Mouse (Mus musculus) stomach, embryonic 15.5 days (tissue): ENCODE data around the gene 2210016L21Rik. TPM values are rescaled to one million over a fixed set of nuclear protein-coding genes. Genes with fewer than 3 reads are reported as not detected.
"Not testable (repeated sequence)": the region's sequence is repeated elsewhere in the genome, so short reads cannot be mapped to it uniquely, and the experiment has no call there.

Source experiments
- ATAC-seq: fragments of 200-750 bp; cut with Nextera tagmentation; 2 replicates; pipeline ENCODE4 v1.8.0; 2017; ENCODE audit warnings: low read depth, moderate number of reproducible peaks, moderate TSS enrichment; ENCODE audit not compliant: insufficient read depth, low FRiP score
- H3K27ac ChIP-seq: fragments of 300-500 bp; sonication (generic); 2 replicates; pipeline ENCODE4 v1.5.1; 2015; ENCODE audit warnings: mild to moderate bottlenecking, inconsistent platforms
- H3K27me3 ChIP-seq: fragments of 300-500 bp; sonication (generic); replicated peaks from 2 replicates; pipeline ENCODE4 v1.6.1; 2015; ENCODE audit warnings: inconsistent platforms
- H3K36me3 ChIP-seq: fragments of 300-500 bp; sonication (generic); 2 replicates; pipeline ENCODE4 v1.6.1; 2015; ENCODE audit warnings: inconsistent platforms
- H3K4me1 ChIP-seq: fragments of 300-500 bp; sonication (generic); 2 replicates; pipeline ENCODE4 v1.6.1; 2015; ENCODE audit warnings: inconsistent platforms
- H3K4me2 ChIP-seq: fragments of 300-500 bp; sonication (generic); 2 replicates; pipeline ENCODE4 v1.6.1; 2015; ENCODE audit warnings: mild to moderate bottlenecking, inconsistent platforms
- H3K4me3 ChIP-seq: fragments of 300-500 bp; sonication (generic); replicated peaks from 2 replicates; pipeline ENCODE4 v1.5.1; 2015; ENCODE audit warnings: inconsistent platforms
- H3K9ac ChIP-seq: fragments of 300-500 bp; sonication (generic); 2 replicates; pipeline ENCODE4 v1.6.1; 2015; ENCODE audit warnings: inconsistent platforms
- H3K9me3 ChIP-seq: fragments of 300-500 bp; sonication (generic); 2 replicates; pipeline ENCODE4 v1.6.1; 2016; ENCODE audit warnings: inconsistent platforms
- WGBS: fragments of 180-500 bp; shearing (Covaris S2); methylation state at CpG from one replicate; pipeline ENCODE4 v1.1.7; 2015; 5-methylcytosine and 5-hydroxymethylcytosine counted together
- polyA plus RNA-seq: library from polyadenylated mRNA; unstranded; fragments of >200 nt; fragmentation: Nextera tagmentation; extraction: Ambion mirVana; gene quantifications from 2 replicates; pipeline ENCODE4 v1.2.1, GENCODE M21; 2015

The 2210016L21Rik gene
- polyA plus RNA-seq, result 52.4 and 57.4 TPM in 2 replicates

DNA sequence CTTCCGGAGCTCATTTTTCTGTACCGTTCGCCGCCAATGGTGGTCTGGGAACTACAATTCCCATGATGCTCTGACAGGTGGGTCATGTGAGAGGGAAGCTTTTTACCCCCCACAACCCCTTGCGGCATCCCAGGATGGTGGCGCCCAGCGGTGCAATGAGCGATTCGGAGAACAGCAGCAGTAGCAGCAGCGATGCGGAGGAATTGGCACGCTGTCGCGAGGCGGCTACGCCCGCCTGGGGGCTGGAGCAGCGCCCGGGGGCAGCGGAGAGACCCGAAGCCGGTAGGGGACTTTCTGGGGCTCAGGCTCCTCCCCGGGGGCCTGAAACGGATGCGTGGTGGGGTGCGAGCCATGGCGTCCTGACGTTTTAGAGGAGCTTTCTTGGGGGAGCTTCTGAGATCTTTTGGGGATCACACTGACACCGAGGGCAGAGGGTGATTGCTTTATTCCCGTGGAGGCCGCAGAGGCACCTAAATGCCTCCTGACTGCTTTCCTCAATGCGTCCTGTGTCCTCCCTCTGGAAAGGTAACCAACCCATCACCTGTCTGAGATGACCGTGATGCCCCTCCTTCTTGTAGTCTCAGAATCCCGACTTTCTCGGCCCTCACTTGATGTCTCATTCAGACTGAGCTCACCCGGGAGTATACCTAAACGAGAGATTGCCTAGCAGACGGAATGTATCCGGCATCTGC lies at the start of gene 2210016L21Rik:
TSS of gene 2210016L21Rik (plus strand) at position 85 of the 692 bp plus-strand sequence.
- Histone ChIP-seq H3K36me3 (peaks cover 16% of the 10 kb centered on the region), H3K27me3 (no peaks in the 10 kb centered on the region), H3K9me3 (no peaks in the 10 kb centered on the region), H3K9ac (peak within 1 kb of the TSS; percentile 94), H3K4me1 (no peaks in the 10 kb centered on the region), H3K4me2 (peak within 1 kb of the TSS; percentile 73), H3K27ac (peak within 1 kb of the TSS; percentile 89), H3K4me3 (peak within 1 kb of the TSS; percentile 98)
- ATAC-seq, result peak; percentile 92
- WGBS, result under 1% methylated on average over 39 of the region's 39 CpGs

DNA sequence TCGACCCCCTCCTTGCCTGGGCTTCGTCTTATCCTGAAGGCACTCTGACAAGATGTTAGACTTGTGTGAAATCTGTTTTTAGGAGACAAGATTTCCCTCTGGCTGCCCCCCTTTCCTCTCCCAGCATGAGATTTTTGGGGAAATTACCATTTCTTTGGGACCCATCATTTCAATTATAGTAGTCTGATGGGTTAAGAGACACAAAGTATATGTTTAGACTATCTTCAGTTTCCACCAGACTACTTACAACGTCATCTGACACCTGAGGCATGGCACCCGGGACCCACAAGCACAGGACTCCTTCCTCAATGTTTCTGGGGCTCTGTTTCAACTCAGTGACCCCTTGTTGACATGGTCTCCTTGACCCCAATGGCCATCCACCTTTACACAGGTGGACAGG lies 46.4 kb upstream of the 2210016L21Rik start:
- H3K27me3 ChIP-seq, result no peaks in the 10 kb centered on the region
- no peaks in the 10 kb centered on the region for H3K9me3 ChIP-seq
- WGBS, result 84% methylated on average over 4 of the region's 4 CpGs

DNA sequence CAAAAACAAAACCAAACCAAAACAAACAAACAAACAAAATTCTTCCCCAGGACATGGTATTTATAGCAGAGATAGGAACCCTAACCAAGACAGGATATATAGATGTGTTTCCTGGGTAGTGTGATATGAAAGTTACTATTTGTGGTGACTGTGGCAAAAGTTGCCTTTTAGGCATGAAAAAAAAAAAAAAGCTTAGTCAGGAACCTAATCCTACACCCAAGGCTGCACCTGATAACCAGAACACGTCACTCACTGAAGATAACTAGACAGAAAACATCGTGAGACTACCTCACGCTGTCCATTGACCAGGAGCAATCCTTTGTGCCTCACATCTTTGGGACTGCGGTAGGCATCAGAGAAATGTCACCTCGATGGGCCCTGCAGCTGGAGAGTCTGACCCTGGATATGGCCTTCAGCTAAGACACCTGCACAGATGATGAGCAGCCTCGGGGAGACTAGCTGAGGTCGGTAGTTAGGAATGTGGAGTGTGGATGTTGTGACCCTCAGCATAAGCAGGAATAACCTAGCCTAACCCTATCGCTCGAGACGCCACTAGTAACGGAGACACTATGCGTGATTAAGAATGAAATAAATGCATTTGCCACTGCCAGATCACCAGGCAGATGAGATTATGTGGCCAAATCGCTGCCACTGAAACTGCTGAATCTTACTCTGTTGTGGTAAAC lies 45.1 kb upstream of the 2210016L21Rik start, which contains the start of gene Oasl2:
TSS of gene Oasl2 (plus strand) at position 249 of the 686 bp plus-strand sequence.
- peak within 1 kb of the TSS; percentile 21 for H3K4me3 ChIP-seq
- no peaks in the 10 kb centered on the region for H3K9me3 ChIP-seq
- H3K4me1 ChIP-seq, result no peaks in the 10 kb centered on the region
- H3K27ac ChIP-seq, result 0 out of 2 replicates have a peak within 1 kb of the TSS, but pooled peaks have one; percentile 1
- H3K36me3 ChIP-seq, result no peaks in the 10 kb centered on the region
- 55% methylated on average over 13 of the region's 13 CpGs for WGBS
- H3K4me2 ChIP-seq, result peak within 1 kb of the TSS; percentile 40
- no peak for ATAC-seq
- H3K27me3 ChIP-seq, result no peaks in the 10 kb centered on the region
- no peak within 1 kb of the TSS for H3K9ac ChIP-seq

More for the DNA sequence above, 46.4 kb upstream of the 2210016L21Rik start:
- Histone ChIP-seq H3K4me3 (no peak overlapping the region), H3K4me2 (no peak overlapping the region), H3K4me1 (no peaks in the 10 kb centered on the region), H3K27ac (no peak overlapping the region), H3K36me3 (no peaks in the 10 kb centered on the region), H3K9ac (no peak overlapping the region)
- ATAC-seq, result no peak

DNA sequence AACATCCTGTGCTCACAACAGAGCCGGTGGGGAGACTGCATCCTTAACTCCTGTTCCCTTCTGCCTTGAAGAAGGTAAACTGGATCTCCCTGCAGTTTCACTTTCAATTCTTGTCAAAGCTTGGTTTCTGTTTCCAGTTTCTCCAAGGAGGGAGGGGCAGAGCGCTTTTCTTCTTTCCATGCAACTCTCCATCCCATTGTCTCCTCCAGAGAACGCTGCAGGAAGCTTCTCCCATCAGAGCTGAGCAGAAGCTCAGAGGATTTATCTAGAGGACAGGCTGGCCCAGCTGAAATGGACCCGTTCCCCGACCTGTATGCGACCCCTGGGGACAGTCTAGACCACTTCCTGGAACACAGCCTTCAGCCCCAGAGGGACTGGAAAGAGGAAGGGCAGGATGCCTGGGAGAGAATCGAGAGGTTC lies 44.6 kb upstream of the 2210016L21Rik start:
- no peak; the same call in 1 of the 2 replicates for ATAC-seq
- H3K4me3 ChIP-seq, result peak overlapping the region; percentile 21
- no peaks in the 10 kb centered on the region for H3K4me1 ChIP-seq
- H3K27ac ChIP-seq, result 0 out of 2 replicates have a peak overlapping the region, but pooled peaks have one; percentile 1
- no peaks in the 10 kb centered on the region for H3K36me3 ChIP-seq
- H3K9me3 ChIP-seq, result no peaks in the 10 kb centered on the region
- peak overlapping the region; percentile 40 for H3K4me2 ChIP-seq
- WGBS, result 12% methylated on average over 7 of the region's 7 CpGs
- H3K27me3 ChIP-seq, result no peaks in the 10 kb centered on the region
- no peak overlapping the region for H3K9ac ChIP-seq

DNA sequence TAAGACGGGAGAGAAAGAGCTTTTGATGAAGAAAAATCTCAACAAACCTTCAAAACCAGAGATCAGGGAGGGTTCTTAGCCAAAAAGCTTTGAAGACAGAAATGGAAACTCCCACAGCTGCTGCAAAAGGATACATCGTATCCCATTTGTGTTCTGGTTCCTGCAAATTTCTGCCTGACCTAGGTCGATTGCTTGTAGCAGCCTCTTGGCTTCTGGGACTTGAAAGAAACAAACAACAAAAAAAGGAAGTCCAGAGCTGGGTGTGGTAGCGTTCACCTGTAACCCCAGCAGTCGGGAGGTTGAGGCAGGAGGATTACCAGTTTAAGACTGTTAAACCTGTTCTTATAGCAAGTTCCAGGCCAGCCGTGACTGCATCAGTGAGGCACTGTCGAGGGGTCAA lies 43.1 kb upstream of the 2210016L21Rik start:
- Histone ChIP-seq H3K27me3 (no peaks in the 10 kb centered on the region), H3K9me3 (no peaks in the 10 kb centered on the region), H3K9ac (no peak overlapping the region), H3K4me1 (no peaks in the 10 kb centered on the region), H3K4me3 (no peak overlapping the region), H3K4me2 (no peak overlapping the region), H3K27ac (no peak overlapping the region), H3K36me3 (no peaks in the 10 kb centered on the region)
- no peak for ATAC-seq
- WGBS, result 63% methylated on average over 7 of the region's 7 CpGs

DNA sequence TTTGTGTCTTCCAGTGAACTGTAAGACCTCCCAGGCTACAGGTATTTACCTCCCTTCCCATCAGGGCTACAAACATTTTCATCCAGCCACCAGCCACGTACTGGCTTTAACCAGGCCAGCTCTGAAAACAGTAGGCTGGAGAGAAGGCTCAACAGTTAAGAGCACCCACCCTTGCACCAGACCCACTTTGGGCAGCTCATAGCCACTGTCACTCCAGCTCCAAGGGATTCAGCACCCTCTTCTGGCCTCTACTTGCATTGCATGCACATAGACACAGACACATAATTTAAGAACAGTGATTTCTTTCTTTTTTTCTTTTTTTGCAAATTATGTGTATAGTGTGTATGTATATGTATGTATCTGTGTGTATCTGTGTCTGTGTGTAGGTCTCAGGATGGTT lies 39.5 kb upstream of the 2210016L21Rik start:
- Histone ChIP-seq H3K36me3 (no peaks in the 10 kb centered on the region), H3K4me3 (no peak overlapping the region), H3K27ac (no peak overlapping the region), H3K9ac (no peak overlapping the region), H3K4me2 (no peak overlapping the region), H3K4me1 (no peaks in the 10 kb centered on the region), H3K9me3 (no peaks in the 10 kb centered on the region), H3K27me3 (no peaks in the 10 kb centered on the region)
- WGBS, result 36% methylated on average over 1 of the region's 1 CpGs
- no peak for ATAC-seq

DNA sequence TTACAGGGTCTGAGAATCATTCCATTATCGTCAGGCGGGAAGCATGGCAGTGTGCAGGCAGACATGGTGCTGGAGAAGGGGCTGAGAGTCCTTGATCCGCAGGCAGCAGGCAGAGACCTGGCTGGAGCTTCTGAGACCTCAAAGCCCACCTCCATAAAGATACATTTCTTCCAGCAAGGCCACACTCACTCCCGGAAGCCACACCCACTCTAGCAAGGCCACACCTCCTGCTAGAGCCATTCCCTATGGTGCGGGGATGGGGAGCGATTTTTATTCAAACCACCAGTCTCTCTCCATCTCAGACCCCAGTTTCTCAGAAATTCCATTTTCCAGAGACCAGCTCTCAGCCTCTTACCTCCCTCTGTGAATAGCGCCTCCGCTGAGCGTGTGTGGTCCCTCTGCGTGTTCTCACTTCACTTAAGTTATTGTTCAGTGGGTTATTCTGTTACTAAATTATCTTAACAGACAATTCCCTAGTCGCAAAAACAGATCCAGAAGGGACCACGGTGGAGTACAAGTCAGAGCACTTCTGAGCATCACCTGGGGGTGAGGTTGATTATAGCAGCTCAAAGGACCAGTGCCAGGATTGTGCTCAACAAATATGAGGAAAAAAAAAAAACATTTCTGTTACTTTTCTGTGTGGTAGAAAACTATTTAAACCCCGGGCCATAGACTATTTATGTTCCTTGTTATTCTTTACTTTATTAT lies 33.2 kb upstream of the 2210016L21Rik start:
- H3K4me3 ChIP-seq, result no peak overlapping the region
- 49% methylated on average over 13 of the region's 13 CpGs for WGBS
- H3K27ac ChIP-seq, result no peak overlapping the region
- H3K36me3 ChIP-seq, result no peaks in the 10 kb centered on the region
- ATAC-seq, result no peak
- no peaks in the 10 kb centered on the region for H3K4me1 ChIP-seq
- no peak overlapping the region for H3K9ac ChIP-seq
- H3K9me3 ChIP-seq, result no peaks in the 10 kb centered on the region
- no peaks in the 10 kb centered on the region for H3K27me3 ChIP-seq
- H3K4me2 ChIP-seq, result no peak overlapping the region

DNA sequence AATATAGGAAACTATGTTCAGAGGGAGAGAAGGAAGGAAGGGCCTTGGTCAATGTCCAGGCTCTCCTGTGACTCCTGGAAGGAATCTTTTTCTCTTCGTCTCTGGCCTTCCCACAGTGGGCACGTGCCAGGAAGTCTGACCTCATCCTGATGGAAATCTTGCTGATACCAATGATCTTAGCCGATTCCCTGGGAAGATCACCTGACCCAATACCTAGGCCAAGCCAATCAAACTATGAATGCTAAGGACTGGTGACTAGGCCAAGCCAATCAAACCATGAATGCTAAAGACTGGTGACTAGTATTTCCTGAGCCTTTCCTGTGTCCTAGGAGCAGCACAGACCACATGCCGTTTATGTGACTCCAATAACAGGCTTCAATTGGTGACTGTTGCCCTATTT lies 28.3 kb upstream of the 2210016L21Rik start:
- 67% methylated on average over 4 of the region's 4 CpGs for WGBS
- Histone ChIP-seq H3K4me3 (no peak overlapping the region), H3K36me3 (no peaks in the 10 kb centered on the region), H3K27ac (no peak overlapping the region), H3K4me1 (no peaks in the 10 kb centered on the region), H3K27me3 (no peaks in the 10 kb centered on the region), H3K4me2 (no peak overlapping the region), H3K9me3 (no peaks in the 10 kb centered on the region), H3K9ac (no peak overlapping the region)
- ATAC-seq, result no peak

DNA sequence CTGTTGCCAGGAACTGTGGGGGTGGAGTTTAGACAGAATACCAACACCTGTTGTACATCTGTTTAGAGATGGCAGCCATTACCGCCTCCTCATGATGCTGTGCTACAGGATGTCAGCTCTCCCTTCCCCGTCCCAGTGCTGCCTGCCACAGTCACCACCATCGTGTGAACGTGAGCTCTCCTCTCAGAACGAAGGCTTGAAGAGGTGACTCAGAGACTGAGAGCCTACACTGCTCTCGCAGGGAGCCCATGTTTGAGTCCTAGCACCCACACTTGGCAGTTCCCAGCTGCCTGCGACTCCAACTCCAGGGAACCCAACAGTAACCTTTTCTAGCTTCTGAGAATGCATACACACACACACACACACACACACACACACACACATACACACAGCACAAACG lies 27.1 kb upstream of the 2210016L21Rik start:
- Histone ChIP-seq H3K27me3 (no peaks in the 10 kb centered on the region), H3K36me3 (no peaks in the 10 kb centered on the region), H3K9ac (no peak overlapping the region), H3K27ac (no peak overlapping the region), H3K4me1 (no peaks in the 10 kb centered on the region), H3K4me2 (no peak overlapping the region), H3K4me3 (no peak overlapping the region), H3K9me3 (no peaks in the 10 kb centered on the region)
- WGBS, result 62% methylated on average over 8 of the region's 8 CpGs
- ATAC-seq, result no peak

DNA sequence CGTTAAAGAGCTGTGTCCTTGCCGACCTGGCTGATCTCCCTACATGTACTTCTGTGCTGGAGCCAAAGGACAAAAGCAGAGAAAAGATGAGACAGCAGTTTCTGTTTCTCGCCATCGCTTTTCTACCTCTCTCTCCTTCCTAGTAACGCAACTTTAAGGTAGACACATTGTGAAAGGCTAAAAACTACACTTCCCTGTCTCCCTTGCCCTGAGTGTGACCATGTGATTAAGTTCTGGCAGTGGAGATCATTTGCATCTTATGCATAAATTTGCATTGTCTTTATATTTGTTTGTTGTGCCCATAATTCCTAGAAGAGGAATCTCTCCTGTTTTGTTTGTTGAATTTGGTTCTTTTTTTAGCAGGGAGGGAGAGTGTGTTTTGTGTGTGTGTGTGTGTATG lies 26.1 kb upstream of the 2210016L21Rik start:
- Histone ChIP-seq H3K4me3 (no peak overlapping the region), H3K4me2 (no peak overlapping the region), H3K9ac (no peak overlapping the region), H3K36me3 (no peaks in the 10 kb centered on the region), H3K27ac (no peak overlapping the region), H3K27me3 (no peaks in the 10 kb centered on the region), H3K4me1 (no peaks in the 10 kb centered on the region), H3K9me3 (no peaks in the 10 kb centered on the region)
- 74% methylated on average over 5 of the region's 5 CpGs for WGBS
- ATAC-seq, result no peak

DNA sequence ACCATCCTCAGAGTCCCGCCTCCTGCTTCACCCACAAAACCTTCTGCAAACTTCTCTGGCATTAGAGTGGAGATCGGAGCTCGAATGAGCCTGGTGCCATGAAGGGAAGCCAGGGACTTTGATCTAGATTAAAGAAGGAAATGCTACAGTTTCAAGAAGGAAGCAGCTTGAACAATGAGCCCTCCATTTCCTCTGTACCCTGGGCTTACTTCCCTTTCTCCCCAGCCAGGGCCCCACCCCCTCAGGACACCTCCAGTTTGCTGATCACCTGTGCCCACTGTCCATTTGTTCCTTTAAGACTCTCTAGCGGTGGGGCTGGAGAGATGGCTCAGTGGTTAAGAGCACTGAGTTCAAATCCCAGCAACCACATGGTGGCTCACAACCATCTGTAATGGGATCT lies 25.2 kb upstream of the 2210016L21Rik start:
- no peaks in the 10 kb centered on the region for H3K36me3 ChIP-seq
- H3K4me3 ChIP-seq, result no peak overlapping the region
- no peaks in the 10 kb centered on the region for H3K4me1 ChIP-seq
- no peaks in the 10 kb centered on the region for H3K9me3 ChIP-seq
- no peak overlapping the region for H3K27ac ChIP-seq
- 76% methylated on average over 4 of the region's 4 CpGs for WGBS
- H3K27me3 ChIP-seq, result no peaks in the 10 kb centered on the region
- no peak for ATAC-seq
- no peak overlapping the region for H3K4me2 ChIP-seq
- H3K9ac ChIP-seq, result no peak overlapping the region

DNA sequence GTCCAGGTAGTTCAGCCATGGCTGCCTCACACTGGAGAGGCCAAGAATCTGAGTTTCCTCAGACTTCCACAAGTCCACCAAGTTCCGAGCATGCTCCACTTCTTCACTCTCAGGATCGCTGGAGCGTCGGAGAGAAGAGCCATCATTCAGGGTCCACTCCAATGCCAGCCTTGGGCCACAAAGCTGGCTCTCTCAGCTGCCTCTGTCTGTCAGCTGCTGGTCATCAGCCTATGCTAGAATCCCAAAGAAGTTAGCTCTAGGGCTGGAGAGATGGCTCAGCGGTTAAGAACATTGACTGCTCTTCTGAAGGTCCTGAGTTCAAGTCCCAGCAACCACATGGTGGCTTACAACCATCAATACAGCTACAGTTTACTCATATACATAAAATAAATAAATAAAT lies 24.6 kb upstream of the 2210016L21Rik start:
- not testable (repeated sequence) for H3K9ac ChIP-seq, H3K9me3 ChIP-seq, H3K27ac ChIP-seq, H3K36me3 ChIP-seq, H3K27me3 ChIP-seq, H3K4me3 ChIP-seq, H3K4me1 ChIP-seq, H3K4me2 ChIP-seq, ATAC-seq
- 89% methylated on average over 5 of the region's 5 CpGs for WGBS
